Mouse (Mus musculus): ENCODE data around the gene Zfp358. TPM values are rescaled to one million over a fixed set of nuclear protein-coding genes. Genes with fewer than 3 reads are reported as not detected.

Gene Zfp358
- polyA plus RNA-seq, 1 experiment = 13.9 TPM

Other genes with a start within 250 kb of the Zfp358 start
- 25.0 and 35.7 TPM in 2 replicates for gene Insr, start 213.5 kb upstream of the Zfp358 start, polyA plus RNA-seq (2012; ENCODE audit: insufficient read depth, insufficient read length, missing spikeins)
- not detected in 2 replicates for gene A430078G23Rik, start 139.7 kb upstream of the Zfp358 start, polyA plus RNA-seq (2012; ENCODE audit: insufficient read depth, insufficient read length, missing spikeins)
- gene Arhgef18, start 100.1 kb upstream of the Zfp358 start, polyA plus RNA-seq (2012; ENCODE audit: insufficient read depth, insufficient read length, missing spikeins) = 9.0 and 11.1 TPM in 2 replicates
- gene Pex11g, start 25.5 kb upstream of the Zfp358 start, polyA plus RNA-seq (2012; ENCODE audit: insufficient read depth, insufficient read length, missing spikeins) = 11.4 and 12.6 TPM in 2 replicates
- gene Tex45, start 22.3 kb upstream of the Zfp358 start, polyA plus RNA-seq (2012; ENCODE audit: insufficient read depth, insufficient read length, missing spikeins) = not detected in 2 replicates
- gene Mcoln1, start 7.3 kb downstream of the Zfp358 start, polyA plus RNA-seq (2012; ENCODE audit: insufficient read depth, insufficient read length, missing spikeins) = 31.7 and 41.0 TPM in 2 replicates
- gene Pnpla6, start 22.2 kb downstream of the Zfp358 start, polyA plus RNA-seq (2012; ENCODE audit: insufficient read depth, insufficient read length, missing spikeins) = 11.3 and 12.3 TPM in 2 replicates
- gene C330021F23Rik, start 74.9 kb downstream of the Zfp358 start, polyA plus RNA-seq (2012; ENCODE audit: insufficient read depth, insufficient read length, missing spikeins) = 3.7 and 6.5 TPM in 2 replicates
- gene Camsap3, start 94.2 kb downstream of the Zfp358 start, polyA plus RNA-seq (2012; ENCODE audit: insufficient read depth, insufficient read length, missing spikeins) = 11.3 and 14.4 TPM in 2 replicates
- gene Xab2, start 128.2 kb downstream of the Zfp358 start, polyA plus RNA-seq (2012; ENCODE audit: insufficient read depth, insufficient read length, missing spikeins) = 11.9 and 12.2 TPM in 2 replicates
- 387 and 399 TPM in 2 replicates for gene Pet100, start 128.4 kb downstream of the Zfp358 start, polyA plus RNA-seq (2012; ENCODE audit: insufficient read depth, insufficient read length, missing spikeins)
- gene Pcp2, start 132.4 kb downstream of the Zfp358 start, polyA plus RNA-seq (2012; ENCODE audit: insufficient read depth, insufficient read length, missing spikeins) = not detected in 2 replicates
- 45.5 and 96.4 TPM in 2 replicates for gene Stxbp2, start 137.8 kb downstream of the Zfp358 start, polyA plus RNA-seq (2012; ENCODE audit: insufficient read depth, insufficient read length, missing spikeins)
- gene Retn, start 162.6 kb downstream of the Zfp358 start, polyA plus RNA-seq (2012; ENCODE audit: insufficient read depth, insufficient read length, missing spikeins) = 212 and 269 TPM in 2 replicates
- not detected in 2 replicates for gene Mcemp1, start 172.6 kb downstream of the Zfp358 start, polyA plus RNA-seq (2012; ENCODE audit: insufficient read depth, insufficient read length, missing spikeins)
- gene Fcor, start 179.2 kb downstream of the Zfp358 start, polyA plus RNA-seq (2012; ENCODE audit: insufficient read depth, insufficient read length, missing spikeins) = 210 and 321 TPM in 2 replicates
- 13.6 and 22.3 TPM in 2 replicates for gene Trappc5, start 183.2 kb downstream of the Zfp358 start, polyA plus RNA-seq (2012; ENCODE audit: insufficient read depth, insufficient read length, missing spikeins)
- gene Fcer2a, start 201.0 kb downstream of the Zfp358 start, polyA plus RNA-seq (2012; ENCODE audit: insufficient read depth, insufficient read length, missing spikeins) = 0.83 TPM in 1 of 2 replicates, not detected in the other
- gene Clec4g, start 227.5 kb downstream of the Zfp358 start, polyA plus RNA-seq (2012; ENCODE audit: insufficient read depth, insufficient read length, missing spikeins) = not detected in 2 replicates

Data from brown adipose tissue, adult 24 weeks (tissue).